Mouse (Mus musculus) ES-Bruce4 (cell line): Measurements from ENCODE around the gene Trp63. TPM values are rescaled to one million over a fixed set of nuclear protein-coding genes. Genes with fewer than 3 reads are reported as not detected.

Source experiments
- H3K27ac ChIP-seq: 2 replicates; pipeline ENCODE4 v1.5.1; 2012; ENCODE audit warnings: low read length, inconsistent platforms; ENCODE audit not compliant: insufficient read depth
- H3K27me3 ChIP-seq: 2 replicates; pipeline ENCODE4 v1.6.1; 2012; ENCODE audit warnings: mild to moderate bottlenecking, low read length, inconsistent platforms; ENCODE audit not compliant: control insufficient read depth, poor library complexity, insufficient read depth, severe bottlenecking
- H3K36me3 ChIP-seq: 2 replicates; pipeline ENCODE4 v1.6.1; 2012; ENCODE audit warnings: inconsistent platforms, mild to moderate bottlenecking, low read length, moderate library complexity; ENCODE audit not compliant: control insufficient read depth, poor library complexity, insufficient read depth, severe bottlenecking
- H3K4me1 ChIP-seq: one replicate; pipeline ENCODE4 v1.8.1; 2011; ENCODE audit warnings: low read length; ENCODE audit not compliant: control insufficient read depth, insufficient read depth
- H3K4me3 ChIP-seq: 2 replicates; pipeline ENCODE4 v1.5.1; 2011; ENCODE audit warnings: low read depth, mild to moderate bottlenecking, low read length
- H3K9ac ChIP-seq: 2 replicates; pipeline ENCODE4 v1.6.1; 2012; ENCODE audit warnings: low read depth, mild to moderate bottlenecking, inconsistent platforms; ENCODE audit not compliant: poor library complexity, severe bottlenecking
- H3K9me3 ChIP-seq: replicated peaks from 2 replicates; pipeline ENCODE4 v1.6.1; 2012; ENCODE audit warnings: mild to moderate bottlenecking, low read length, inconsistent platforms; ENCODE audit not compliant: control insufficient read depth, poor library complexity, insufficient read depth, severe bottlenecking
- CTCF ChIP-seq: IDR thresholded peaks from one replicate; pipeline ENCODE4 v1.8.1; 2011; ENCODE audit warnings: low read depth, low read length
- EP300 ChIP-seq: IDR thresholded peaks from 2 replicates; pipeline ENCODE4 v1.6.1; 2011; ENCODE audit warnings: low read depth, low read length; ENCODE audit not compliant: insufficient read depth
- POLR2A ChIP-seq: IDR thresholded peaks from one replicate; pipeline ENCODE4 v1.8.1; 2011; ENCODE audit warnings: low read length; ENCODE audit not compliant: insufficient read depth
- polyA plus RNA-seq: library from polyadenylated mRNA; stranded (reverse); fragments of >200 nt; gene quantifications from 2 replicates; pipeline ENCODE4 v1.2.4, GENCODE M21; 2011; ENCODE audit warnings: low read depth; ENCODE audit not compliant: missing spikeins, insufficient read depth, insufficient read length

The Trp63 gene
- polyA plus RNA-seq, 1 experiment, result 0.61 TPM

DNA sequence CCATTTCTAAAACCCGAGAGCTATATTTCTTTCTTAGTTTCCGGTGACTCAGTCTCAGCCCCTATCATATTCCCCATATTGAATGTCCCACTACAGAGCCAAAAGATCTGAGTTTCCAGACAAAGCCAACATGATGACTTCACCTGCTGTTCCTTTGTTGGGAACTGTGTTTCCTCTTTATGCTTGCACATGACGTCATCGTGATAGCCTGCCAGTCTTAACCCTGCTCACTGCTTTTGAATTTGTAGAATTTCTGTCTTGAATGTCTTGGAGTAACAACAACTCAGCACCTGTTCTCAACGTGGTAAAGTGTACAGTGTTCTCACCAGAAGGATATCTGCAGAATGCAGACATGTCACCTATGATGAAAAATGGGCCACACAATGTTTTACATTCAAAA, 39.6 kb downstream of the Trp63 start:
- Histone ChIP-seq H3K27ac (no peak overlapping the region), H3K27me3 (no peaks in the 10 kb centered on the region), H3K4me1 (no peaks in the 10 kb centered on the region), H3K4me3 (no peak overlapping the region), H3K36me3 (no peaks in the 10 kb centered on the region), H3K9ac (no peak overlapping the region), H3K9me3 (no peaks in the 10 kb centered on the region)
- TF ChIP-seq EP300 (no peak), CTCF (no peak), POLR2A (no peak)

DNA sequence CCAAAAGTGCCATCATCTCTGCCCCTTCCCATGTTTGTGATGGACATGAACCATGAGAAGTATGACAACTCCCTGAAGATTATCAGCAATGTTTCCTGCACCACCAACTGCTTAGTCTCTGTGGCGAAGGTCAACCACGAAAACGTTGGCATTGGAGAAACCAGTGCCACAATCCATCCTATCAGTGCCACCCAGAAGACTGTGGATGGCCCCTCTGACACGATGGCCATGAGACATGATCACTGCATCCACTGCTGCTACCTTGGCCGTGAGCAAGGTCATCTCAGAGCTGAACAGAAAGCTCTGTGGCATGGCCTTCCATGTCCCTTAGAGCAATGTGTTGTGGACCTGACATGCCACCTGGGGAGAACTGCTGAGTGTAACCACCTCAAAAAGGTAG, 43.4 kb downstream of the Trp63 start:
- TF ChIP-seq EP300, result no peak
- no peak for TF ChIP-seq CTCF
- TF ChIP-seq POLR2A, result no peak
- H3K36me3 ChIP-seq, result no peaks in the 10 kb centered on the region
- no peak overlapping the region for H3K9ac ChIP-seq
- H3K27me3 ChIP-seq, result no peaks in the 10 kb centered on the region
- no peak overlapping the region for H3K27ac ChIP-seq
- no peaks in the 10 kb centered on the region for H3K4me1 ChIP-seq
- no peaks in the 10 kb centered on the region for H3K9me3 ChIP-seq
- no peak overlapping the region for H3K4me3 ChIP-seq

DNA sequence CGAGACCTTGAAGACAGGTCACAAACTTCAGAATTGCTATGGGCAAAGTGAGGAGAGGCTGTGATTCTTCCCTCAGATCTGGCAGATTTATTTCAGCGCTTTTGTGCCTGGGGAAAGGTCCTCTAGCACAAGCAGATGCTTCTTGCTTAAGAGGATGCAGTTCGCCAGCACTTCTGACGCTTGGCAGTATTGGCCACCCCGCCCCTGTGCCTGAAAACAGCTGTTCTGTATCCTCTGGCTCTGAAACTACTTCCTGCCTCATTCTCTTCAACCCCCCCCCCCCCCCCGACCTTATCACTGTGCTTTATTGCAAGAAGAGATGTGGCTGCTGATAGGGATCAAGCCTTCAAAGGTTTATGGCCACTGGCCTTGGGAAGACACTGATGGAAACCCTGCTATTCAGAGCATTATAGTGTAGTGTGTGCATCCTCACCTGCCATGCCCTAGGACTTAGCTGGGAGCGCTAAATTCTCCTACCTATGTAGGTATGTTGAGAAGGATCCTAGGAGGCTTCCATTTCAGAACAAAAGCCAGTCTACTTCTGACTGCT, 44.5 kb downstream of the Trp63 start:
- Histone ChIP-seq H3K36me3 (no peaks in the 10 kb centered on the region), H3K27ac (no peak overlapping the region), H3K4me1 (no peaks in the 10 kb centered on the region), H3K4me3 (no peak overlapping the region), H3K27me3 (no peaks in the 10 kb centered on the region), H3K9ac (no peak overlapping the region), H3K9me3 (no peaks in the 10 kb centered on the region)
- TF ChIP-seq POLR2A (no peak), CTCF (no peak), EP300 (no peak)

DNA sequence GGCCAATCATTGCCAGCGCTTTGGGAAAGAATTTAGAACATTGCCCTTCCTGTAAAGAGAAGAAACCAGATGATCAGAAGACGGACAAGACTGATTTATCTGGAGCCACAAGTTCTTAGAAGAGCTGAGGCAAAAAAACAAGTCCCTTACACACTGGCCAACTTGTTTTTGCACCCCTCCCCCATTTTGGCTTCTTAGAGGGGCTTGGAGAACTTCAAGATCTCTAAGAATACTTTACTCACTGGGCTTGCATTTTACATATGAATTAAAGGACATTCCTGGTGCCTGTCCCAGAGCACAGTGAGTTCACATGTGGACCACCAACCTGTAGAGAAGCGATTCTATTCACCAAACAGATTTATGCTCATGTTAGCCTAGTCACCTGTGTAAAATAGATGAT, 53.3 kb downstream of the Trp63 start:
- Histone ChIP-seq H3K9ac (no peak overlapping the region), H3K4me1 (no peaks in the 10 kb centered on the region), H3K27me3 (no peaks in the 10 kb centered on the region), H3K4me3 (no peak overlapping the region), H3K9me3 (no peaks in the 10 kb centered on the region), H3K36me3 (no peaks in the 10 kb centered on the region), H3K27ac (no peak overlapping the region)
- TF ChIP-seq POLR2A, result no peak
- TF ChIP-seq EP300, result no peak
- TF ChIP-seq CTCF, result no peak

DNA sequence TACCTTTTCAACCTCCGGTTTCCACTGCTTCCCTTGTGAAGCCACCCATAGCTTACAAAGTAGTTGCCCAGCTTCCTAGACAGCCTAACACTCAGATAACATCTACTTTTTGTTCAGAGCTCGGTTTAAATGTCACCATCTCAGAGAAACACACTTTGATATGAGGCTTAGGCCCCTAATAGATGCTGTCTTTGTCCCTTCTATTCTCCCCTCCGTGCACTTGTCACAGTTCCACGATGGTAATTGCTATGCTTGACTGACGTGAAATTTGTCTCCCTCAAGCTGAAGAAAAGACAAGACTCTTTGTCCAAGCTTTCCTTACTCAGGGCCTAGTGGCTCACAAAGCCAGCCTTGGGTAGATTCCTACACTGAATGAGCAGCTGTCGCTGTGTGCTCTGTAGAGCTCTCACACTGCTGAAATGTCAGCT, 54.1 kb downstream of the Trp63 start:
- H3K9ac ChIP-seq, result no peak overlapping the region
- no peaks in the 10 kb centered on the region for H3K4me1 ChIP-seq
- no peaks in the 10 kb centered on the region for H3K36me3 ChIP-seq
- H3K9me3 ChIP-seq, result no peaks in the 10 kb centered on the region
- no peak overlapping the region for H3K4me3 ChIP-seq
- TF ChIP-seq CTCF (no peak), POLR2A (no peak), EP300 (no peak)
- H3K27ac ChIP-seq, result no peak overlapping the region
- no peaks in the 10 kb centered on the region for H3K27me3 ChIP-seq

DNA sequence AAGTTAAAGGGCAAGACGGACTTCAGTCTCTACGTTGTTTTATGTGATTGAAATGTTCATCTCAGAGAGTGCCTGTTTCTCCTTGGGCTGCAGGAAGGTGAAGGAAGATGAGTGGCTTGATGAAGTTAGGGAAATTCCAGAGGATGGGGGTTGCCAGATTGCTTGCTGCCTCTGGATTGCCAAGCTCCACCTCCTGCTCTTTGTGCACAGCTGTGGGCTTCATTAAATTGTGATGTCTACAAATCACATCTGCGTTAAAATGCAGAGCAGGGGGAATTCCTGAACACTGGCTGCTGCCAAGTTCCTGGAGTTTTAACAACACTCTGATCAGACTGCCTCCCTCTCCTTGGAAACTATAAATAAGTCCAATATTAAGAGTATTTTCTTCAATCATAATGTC, 63.2 kb downstream of the Trp63 start:
- H3K36me3 ChIP-seq, result no peaks in the 10 kb centered on the region
- no peaks in the 10 kb centered on the region for H3K27me3 ChIP-seq
- H3K27ac ChIP-seq, result no peak overlapping the region
- no peaks in the 10 kb centered on the region for H3K4me1 ChIP-seq
- H3K4me3 ChIP-seq, result no peak overlapping the region
- H3K9ac ChIP-seq, result no peak overlapping the region
- TF ChIP-seq POLR2A, result no peak
- peak; percentile 80 for TF ChIP-seq EP300
- no peaks in the 10 kb centered on the region for H3K9me3 ChIP-seq
